Mouse (Mus musculus) hindbrain, embryonic 14.5 days (tissue): Measurements from ENCODE around the gene Eml2. TPM values are rescaled to one million over a fixed set of nuclear protein-coding genes. Genes with fewer than 3 reads are reported as not detected.
A peak's percentile ranks its signal among the peaks of the same experiment; 100 is the strongest.

Source experiments
- ATAC-seq: fragments of 200-750 bp; cut with Nextera tagmentation; 2 replicates; pipeline ENCODE4 v1.8.0; 2017; ENCODE audit warnings: moderate number of reproducible peaks, mild to moderate bottlenecking, moderate TSS enrichment, moderate library complexity; ENCODE audit not compliant: low FRiP score
- DNase-seq: peaks from one replicate; pipeline ENCODE4 v3.0.0-alpha.2; 2015; ENCODE audit warnings: low spot score
- H3K27ac ChIP-seq: fragments of 300-500 bp; sonication (generic); 2 replicates; pipeline ENCODE4 v1.5.1; 2014; ENCODE audit warnings: mild to moderate bottlenecking, moderate library complexity
- H3K27me3 ChIP-seq: fragments of 300-500 bp; sonication (generic); 2 replicates; pipeline ENCODE4 v1.6.1; 2014; ENCODE audit warnings: mild to moderate bottlenecking, low read length, mixed read lengths; ENCODE audit not compliant: control insufficient read depth, insufficient read depth
- H3K36me3 ChIP-seq: fragments of 300-500 bp; sonication (generic); replicated peaks from 2 replicates; pipeline ENCODE4 v1.6.1; 2014; ENCODE audit not compliant: control insufficient read depth, insufficient read depth
- H3K4me1 ChIP-seq: fragments of 300-500 bp; sonication (generic); replicated peaks from 2 replicates; pipeline ENCODE4 v1.6.1; 2014; ENCODE audit warnings: antibody characterized with exemption, low read length, mixed read lengths; ENCODE audit not compliant: control insufficient read depth, insufficient read depth
- H3K4me2 ChIP-seq: fragments of 300-500 bp; sonication (generic); replicated peaks from 2 replicates; pipeline ENCODE4 v1.6.1; 2014; ENCODE audit warnings: mild to moderate bottlenecking, moderate library complexity
- H3K4me3 ChIP-seq: fragments of 300-500 bp; sonication (generic); replicated peaks from 2 replicates; pipeline ENCODE4 v1.5.1; 2014; ENCODE audit warnings: mild to moderate bottlenecking, low read length
- H3K9ac ChIP-seq: fragments of 300-500 bp; sonication (generic); 2 replicates; pipeline ENCODE4 v1.6.1; 2014
- H3K9me3 ChIP-seq: fragments of 300-500 bp; sonication (generic); 2 replicates; pipeline ENCODE4 v1.6.1; 2016; ENCODE audit warnings: low read length; ENCODE audit not compliant: control insufficient read depth
- WGBS: fragments of 180-500 bp; shearing (Covaris S2); extraction: QIAGEN DNeasy Blood & Tissue Kit; methylation state at CpG from one replicate; pipeline ENCODE4 v1.1.7; 2014; 5-methylcytosine and 5-hydroxymethylcytosine counted together
- polyA plus RNA-seq: library from polyadenylated mRNA; unstranded; fragments of >200 nt; fragmentation: Nextera tagmentation; extraction: Ambion mirVana; gene quantifications from 2 replicates; pipeline ENCODE4 v1.2.1, GENCODE M21; 2014

Gene Eml2
- polyA plus RNA-seq, 1 experiment from 2014 or later = 3.6 TPM

DNA sequence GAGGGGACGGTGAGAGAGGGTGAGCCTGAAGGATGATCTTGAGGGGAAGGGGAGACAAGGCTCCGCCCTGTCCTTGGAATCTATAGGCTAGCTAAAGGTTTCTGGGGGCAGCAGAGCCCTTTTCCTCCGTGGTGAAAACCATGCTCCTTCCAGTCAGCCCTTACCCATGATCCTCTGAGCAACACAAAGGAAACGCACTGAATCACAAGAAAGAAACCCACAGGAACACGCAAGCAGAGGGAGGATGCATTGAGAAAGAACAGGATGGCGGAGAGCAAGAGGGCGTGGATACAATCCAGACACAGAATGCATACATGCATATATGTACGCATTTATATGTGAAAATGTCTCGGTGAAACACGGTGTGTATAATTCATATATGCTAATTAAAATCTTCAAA lies 6.7 kb upstream of the Eml2 start:
- DNase-seq = no peak
- no peak overlapping the region for H3K4me3 ChIP-seq
- H3K9ac ChIP-seq = no peak overlapping the region
- H3K4me1 ChIP-seq = peaks cover 27% of the 10 kb centered on the region
- H3K9me3 ChIP-seq = no peaks in the 10 kb centered on the region
- no peak overlapping the region for H3K4me2 ChIP-seq
- no peaks in the 10 kb centered on the region for H3K36me3 ChIP-seq
- no peak overlapping the region for H3K27ac ChIP-seq
- WGBS = 56% methylated on average over 10 of the region's 10 CpGs
- no peak for ATAC-seq
- H3K27me3 ChIP-seq = peaks cover 13% of the 10 kb centered on the region

DNA sequence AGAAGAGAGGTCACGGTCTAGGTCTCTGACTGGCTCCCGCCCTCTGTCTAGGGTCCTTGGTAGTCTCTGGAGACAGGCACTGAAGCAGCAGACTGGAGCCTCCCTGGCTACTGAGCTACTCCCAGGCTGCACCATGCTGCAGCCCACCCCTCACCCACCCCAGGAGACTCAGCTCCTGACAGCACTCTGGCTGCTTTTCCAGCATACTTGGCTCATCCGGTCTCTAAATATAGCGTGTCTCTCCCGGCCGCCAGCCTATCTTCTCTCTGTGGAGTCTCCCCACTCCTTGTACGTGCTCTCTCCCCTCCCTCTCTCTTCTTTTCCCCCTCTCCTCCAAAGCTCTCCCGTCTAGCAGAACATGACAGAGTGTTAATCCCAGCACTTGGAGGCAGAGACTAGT lies 6.1 kb upstream of the Eml2 start:
- Histone ChIP-seq H3K4me3 (no peak overlapping the region), H3K4me1 (peaks cover 22% of the 10 kb centered on the region), H3K27ac (0 out of 2 replicates have a peak overlapping the region, but pooled peaks have one; percentile 26), H3K9me3 (no peaks in the 10 kb centered on the region), H3K36me3 (no peaks in the 10 kb centered on the region), H3K27me3 (peaks cover 7% of the 10 kb centered on the region; the same call in 1 of the 2 replicates), H3K4me2 (no peak overlapping the region), H3K9ac (no peak overlapping the region)
- ATAC-seq (0 out of 2 replicates have a peak, but pooled peaks have one; percentile 7), DNase-seq (no peak)
- WGBS = 57% methylated on average over 8 of the region's 8 CpGs

DNA sequence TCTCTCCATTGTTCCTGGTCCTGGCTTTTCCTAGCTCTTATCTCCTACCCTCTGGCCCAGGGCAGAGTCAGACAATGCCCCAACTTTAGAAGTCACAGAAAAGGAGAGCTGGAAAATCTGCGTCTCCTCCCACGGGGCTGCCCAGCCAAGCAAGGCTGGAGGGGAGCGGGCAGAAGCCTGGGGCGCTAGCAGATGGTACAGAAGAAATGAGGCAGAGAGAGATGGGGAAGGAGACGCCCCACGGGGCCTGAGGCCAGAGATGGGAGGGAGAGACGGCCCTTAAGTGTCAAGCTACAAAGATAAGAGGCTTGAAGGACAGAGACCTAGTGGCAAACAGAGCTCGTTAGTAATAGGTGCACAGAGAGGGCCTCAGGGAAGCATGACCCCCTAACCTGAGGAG lies 4.4 kb upstream of the Eml2 start:
- H3K4me1 ChIP-seq = peaks cover 23% of the 10 kb centered on the region
- no peaks in the 10 kb centered on the region for H3K27me3 ChIP-seq
- no peak overlapping the region for H3K4me2 ChIP-seq
- no peaks in the 10 kb centered on the region for H3K36me3 ChIP-seq
- no peak overlapping the region for H3K9ac ChIP-seq
- DNase-seq = no peak
- ATAC-seq = no peak
- no peaks in the 10 kb centered on the region for H3K9me3 ChIP-seq
- no peak overlapping the region for H3K4me3 ChIP-seq
- 36% methylated on average over 8 of the region's 8 CpGs for WGBS
- peak overlapping the region; percentile 69 for H3K27ac ChIP-seq

DNA sequence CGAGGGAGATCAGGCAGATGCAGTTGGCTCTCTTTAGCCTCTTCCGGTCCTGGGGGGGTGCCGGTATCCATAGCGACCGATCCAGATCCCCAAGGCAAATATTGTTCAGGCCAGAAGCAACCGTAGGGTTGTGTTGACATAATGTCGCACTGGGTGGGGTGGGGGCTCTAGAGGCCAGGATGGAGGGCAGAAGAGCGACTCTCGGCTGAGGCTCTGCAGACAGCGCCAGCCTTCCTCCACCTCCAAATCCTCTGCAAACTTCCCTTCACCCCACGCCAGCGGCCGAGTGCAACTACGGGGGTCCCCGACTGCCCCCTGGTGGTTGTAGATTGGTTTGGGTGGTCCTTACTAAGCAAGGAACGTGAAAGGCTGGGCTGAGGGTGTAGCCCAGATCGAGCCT lies 3.3 kb upstream of the Eml2 start:
- DNase-seq (peak; percentile 83), ATAC-seq (0 out of 2 replicates have a peak, but pooled peaks have one; percentile 5)
- H3K27me3 ChIP-seq = peaks cover 10% of the 10 kb centered on the region
- H3K36me3 ChIP-seq = no peaks in the 10 kb centered on the region
- H3K4me3 ChIP-seq = peak overlapping the region; percentile 22; the same call in 1 of the 2 replicates
- no peak overlapping the region; the same call in 1 of the 2 replicates for H3K27ac ChIP-seq
- H3K4me1 ChIP-seq = peaks cover 33% of the 10 kb centered on the region
- H3K9me3 ChIP-seq = no peaks in the 10 kb centered on the region
- peak overlapping the region; percentile 50 for H3K4me2 ChIP-seq
- 5% methylated on average over 17 of the region's 17 CpGs for whole genome bisulfite sequencing
- no peak overlapping the region for H3K9ac ChIP-seq

DNA sequence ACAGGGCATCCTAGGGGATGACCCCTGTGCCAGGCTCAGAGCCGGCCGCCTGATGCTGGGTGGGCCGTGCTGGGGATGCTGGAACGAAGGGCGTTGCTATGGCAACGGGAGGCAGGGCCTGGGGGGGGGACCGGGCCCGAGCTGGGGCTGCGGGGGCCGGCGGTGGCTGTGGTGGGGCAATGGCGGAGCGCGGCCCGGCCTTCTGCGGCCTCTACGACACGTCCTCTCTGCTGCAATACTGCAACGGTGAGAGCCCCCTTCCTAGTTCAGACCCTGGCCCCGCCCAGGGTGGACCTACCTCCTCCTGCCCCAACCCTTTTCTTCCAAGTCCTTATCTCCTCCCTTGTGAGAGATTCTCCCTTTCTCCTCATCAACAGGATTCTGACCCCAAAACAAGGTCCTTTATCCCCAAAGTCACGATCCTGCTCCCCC lies 311 bp downstream of the Eml2 start:
- Histone ChIP-seq H3K9me3 (0 out of 2 replicates have a peak, but pooled peaks cover 4% of the 10 kb centered on the region), H3K27ac (peak overlapping the region; percentile 74), H3K4me3 (peak overlapping the region; percentile 61), H3K4me1 (peaks cover 44% of the 10 kb centered on the region), H3K36me3 (peaks cover 6% of the 10 kb centered on the region; the same call in 1 of the 2 replicates), H3K27me3 (peaks cover 29% of the 10 kb centered on the region), H3K9ac (peak overlapping the region; percentile 76), H3K4me2 (peak overlapping the region; percentile 84)
- DNase-seq (no peak), ATAC-seq (peak; percentile 52)
- 1% methylated on average over 21 of the region's 21 CpGs for WGBS

DNA sequence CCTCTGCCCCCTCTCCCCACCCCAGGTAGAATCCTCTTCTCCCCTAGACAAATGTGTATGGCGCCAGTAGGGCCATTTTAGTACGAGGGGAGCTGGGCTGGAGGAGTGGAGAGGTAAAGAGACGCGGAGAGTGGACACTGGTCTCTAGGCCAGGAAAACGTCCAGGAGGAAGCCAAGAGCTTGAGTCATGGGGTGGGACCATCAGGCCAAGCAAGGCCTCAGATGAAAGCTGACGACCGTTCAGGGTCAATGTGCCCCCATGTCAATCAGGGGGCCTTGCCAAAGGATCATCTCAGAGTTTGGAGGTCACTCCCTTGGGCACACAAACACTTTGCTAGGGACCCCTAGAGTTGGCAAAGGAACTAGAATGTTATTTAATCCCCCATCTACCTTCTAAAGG lies 995 bp downstream of the Eml2 start:
- Histone ChIP-seq H3K27me3 (peaks cover 29% of the 10 kb centered on the region), H3K4me3 (peak overlapping the region; percentile 61), H3K4me1 (peaks cover 38% of the 10 kb centered on the region), H3K4me2 (peak overlapping the region; percentile 84), H3K36me3 (peaks cover 12% of the 10 kb centered on the region; the same call in 1 of the 2 replicates), H3K9me3 (0 out of 2 replicates have a peak, but pooled peaks cover 4% of the 10 kb centered on the region), H3K9ac (peak overlapping the region; percentile 76), H3K27ac (no peak overlapping the region)
- 64% methylated on average over 7 of the region's 7 CpGs for WGBS
- no peak for ATAC-seq
- no peak for DNase-seq

DNA sequence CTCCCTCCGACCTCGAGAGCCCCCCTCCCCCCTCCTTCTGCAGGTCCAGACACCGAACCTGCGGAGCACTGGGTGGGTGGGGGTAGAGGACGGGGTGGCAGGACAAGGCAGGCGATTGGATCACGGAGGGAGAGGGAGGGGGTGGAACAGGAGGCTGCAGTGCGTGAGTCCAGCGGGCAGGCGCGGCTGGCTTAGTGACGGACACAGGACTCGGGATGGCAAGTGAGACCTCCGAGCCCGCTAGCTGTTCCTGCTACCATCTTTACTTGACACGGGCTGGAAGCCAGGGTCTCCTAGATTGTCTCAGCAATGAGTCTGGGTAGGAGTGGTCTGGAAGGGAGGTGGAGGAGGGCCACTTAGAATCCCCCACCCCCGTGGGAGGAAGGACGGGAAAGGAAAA lies 1.8 kb downstream of the Eml2 start:
- H3K36me3 ChIP-seq = peaks cover 19% of the 10 kb centered on the region; the same call in 1 of the 2 replicates
- DNase-seq (no peak), ATAC-seq (no peak)
- H3K4me2 ChIP-seq = peak overlapping the region; percentile 84
- peak overlapping the region; percentile 61 for H3K4me3 ChIP-seq
- 11% methylated on average over 17 of the region's 18 CpGs for WGBS
- no peak overlapping the region for H3K27ac ChIP-seq
- peak overlapping the region; percentile 76 for H3K9ac ChIP-seq
- peaks cover 32% of the 10 kb centered on the region for H3K4me1 ChIP-seq
- peaks cover 29% of the 10 kb centered on the region for H3K27me3 ChIP-seq
- 0 out of 2 replicates have a peak, but pooled peaks cover 4% of the 10 kb centered on the region for H3K9me3 ChIP-seq

DNA sequence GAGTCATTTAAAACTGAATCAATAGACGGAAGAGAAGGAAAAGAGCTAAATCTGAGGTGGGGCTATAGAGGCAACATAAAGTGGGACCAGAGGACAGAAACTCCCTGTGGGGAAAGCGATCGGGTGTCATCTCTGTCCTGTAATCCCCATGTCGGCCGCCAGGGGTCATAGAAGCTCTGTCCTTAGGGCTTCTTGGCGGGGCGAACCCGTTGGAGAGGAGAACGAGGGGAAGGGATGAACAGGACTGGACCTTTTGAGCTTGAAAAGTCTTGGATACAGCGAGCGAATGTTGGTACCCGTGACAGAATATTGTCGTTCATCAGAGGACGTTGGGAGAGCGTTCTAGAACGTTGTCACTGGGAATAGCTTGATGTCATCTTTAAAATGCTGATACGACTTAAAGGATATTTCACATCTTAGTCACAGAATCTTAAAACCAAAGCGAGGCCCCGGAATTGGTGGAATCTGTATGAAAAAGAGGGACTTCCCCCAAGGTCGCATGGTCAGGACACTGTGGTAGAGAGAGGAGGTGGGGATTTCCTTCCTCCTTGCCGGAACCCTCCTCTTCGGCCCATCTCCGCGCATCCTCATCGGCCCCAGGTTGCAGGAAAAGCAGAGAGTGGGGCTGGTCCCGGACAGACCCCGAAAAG lies 2.3 kb downstream of the Eml2 start:
- Histone ChIP-seq H3K4me2 (peak overlapping the region; percentile 84), H3K27me3 (peaks cover 29% of the 10 kb centered on the region), H3K9ac (0 out of 2 replicates have a peak overlapping the region, but pooled peaks have one; percentile 28), H3K36me3 (peaks cover 23% of the 10 kb centered on the region), H3K4me3 (peak overlapping the region; percentile 61), H3K9me3 (0 out of 2 replicates have a peak, but pooled peaks cover 4% of the 10 kb centered on the region), H3K4me1 (peaks cover 29% of the 10 kb centered on the region), H3K27ac (no peak overlapping the region)
- 3% methylated on average over 27 of the region's 27 CpGs for WGBS
- DNase-seq (peak; percentile 74), ATAC-seq (no peak)

DNA sequence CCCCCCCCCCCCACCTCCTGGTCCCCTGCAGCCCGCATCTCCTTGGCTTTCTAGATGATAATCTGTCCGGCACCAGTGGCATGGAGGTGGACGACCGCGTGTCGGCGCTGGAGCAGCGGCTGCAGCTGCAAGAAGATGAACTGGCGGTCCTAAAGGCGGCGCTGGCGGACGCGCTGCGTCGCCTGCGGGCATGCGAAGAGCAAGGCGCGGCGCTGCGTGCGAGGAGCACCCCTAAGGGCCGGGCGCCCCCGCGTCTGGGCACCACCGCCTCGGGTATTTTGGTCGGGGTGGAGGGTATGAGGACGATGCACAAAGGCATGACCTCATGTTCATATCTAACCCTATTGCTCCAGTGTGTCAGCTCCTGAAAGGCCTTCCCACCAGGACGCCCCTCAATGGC lies 3.0 kb downstream of the Eml2 start:
- WGBS = 2% methylated on average over 31 of the region's 32 CpGs

More for the DNA sequence above, 3.0 kb downstream of the Eml2 start:
- peaks cover 29% of the 10 kb centered on the region for H3K36me3 ChIP-seq
- H3K4me1 ChIP-seq = peaks cover 31% of the 10 kb centered on the region
- DNase-seq = peak; percentile 71
- H3K27me3 ChIP-seq = peaks cover 29% of the 10 kb centered on the region
- peak overlapping the region; percentile 84 for H3K4me2 ChIP-seq
- peak overlapping the region; percentile 40 for H3K9ac ChIP-seq
- peak overlapping the region; percentile 61 for H3K4me3 ChIP-seq
- ATAC-seq = no peak
- no peak overlapping the region for H3K27ac ChIP-seq
- H3K9me3 ChIP-seq = 0 out of 2 replicates have a peak, but pooled peaks cover 4% of the 10 kb centered on the region
